Mouse (Mus musculus): Measurements from ENCODE around the gene Nmi.
"Not testable (repeated sequence)": the region's sequence is repeated elsewhere in the genome, so short reads cannot be mapped to it uniquely, and the experiment has no call there.

Gene Nmi

GRCm38 (mm10) chr2:51973410-51973968 lies at the start of gene Nmi:
Gene Nmi (minus strand): TSS chr2:51973494.
- DNase-seq (ENCODE audit: extremely low read depth, low read depth), result peak; percentile 19

GRCm38 (mm10) chr2:52016361-52016760 lies 43.1 kb upstream of the Nmi start:
- no peak for DNase-seq (ENCODE audit: extremely low read depth, low read depth)

DNA sequence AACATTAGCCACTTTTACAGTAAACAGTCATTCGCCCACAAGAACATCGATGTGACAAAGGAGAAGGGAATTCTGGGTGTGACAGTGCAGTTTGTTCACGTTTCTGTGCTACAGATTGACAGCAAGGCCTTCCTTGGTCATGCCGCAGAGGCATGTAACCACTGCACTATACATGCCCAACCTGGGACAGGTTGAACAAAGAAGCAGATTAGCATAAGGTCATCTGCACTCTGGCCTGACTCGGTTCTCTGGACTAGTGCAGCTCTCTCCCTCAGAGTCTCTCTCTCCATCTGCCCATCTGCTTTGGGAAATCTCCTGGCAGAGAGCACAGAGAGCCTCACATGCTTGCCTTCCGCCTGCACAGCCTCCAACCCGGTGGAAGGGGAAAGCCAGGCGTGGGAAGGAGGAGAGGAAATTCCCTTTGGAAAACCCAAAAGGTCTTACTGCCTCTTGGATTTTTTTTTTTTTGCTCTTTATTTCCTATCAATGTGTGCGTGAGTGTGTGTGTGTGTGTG lies 40.1 kb upstream of the Nmi start:
- no peak for DNase-seq (ENCODE audit: extremely low read depth, low read depth)

- DNase-seq (ENCODE audit: extremely low read depth, low read depth), result not testable (repeated sequence)
Observed at GRCm38 (mm10) chr2:52011820-52012219, 38.5 kb upstream of the Nmi start.

- no peak for DNase-seq (ENCODE audit: extremely low read depth, low read depth)
Observed at GRCm38 (mm10) chr2:52006380-52006779, 33.1 kb upstream of the Nmi start.

- DNase-seq (ENCODE audit: extremely low read depth, low read depth), result not testable (repeated sequence)
Observed at GRCm38 (mm10) chr2:52002299-52002698, 29.0 kb upstream of the Nmi start.

GRCm38 (mm10) chr2:52001521-52001920 lies 28.2 kb upstream of the Nmi start:
- no peak for DNase-seq (ENCODE audit: extremely low read depth, low read depth)

DNA sequence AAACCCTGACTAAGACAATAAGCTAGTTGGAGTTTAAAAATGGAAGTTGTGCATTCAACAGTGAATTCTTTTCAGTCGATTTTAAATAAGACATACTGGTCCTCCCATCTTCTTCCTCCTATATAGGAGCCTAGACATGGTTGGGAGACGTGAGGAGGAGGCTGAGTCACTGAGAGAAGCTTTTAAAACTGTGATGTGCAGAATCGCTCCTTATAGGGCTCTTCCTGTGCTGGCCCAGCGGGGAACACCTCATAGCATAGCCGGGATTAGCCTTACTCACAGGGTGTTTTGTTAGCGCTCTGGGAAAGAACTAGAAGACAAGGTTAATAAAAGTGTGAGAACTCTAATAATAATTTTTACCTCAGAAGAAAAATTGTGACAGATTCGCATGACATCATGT lies 26.7 kb upstream of the Nmi start:
- no peak for DNase-seq (ENCODE audit: extremely low read depth, low read depth)

DNA sequence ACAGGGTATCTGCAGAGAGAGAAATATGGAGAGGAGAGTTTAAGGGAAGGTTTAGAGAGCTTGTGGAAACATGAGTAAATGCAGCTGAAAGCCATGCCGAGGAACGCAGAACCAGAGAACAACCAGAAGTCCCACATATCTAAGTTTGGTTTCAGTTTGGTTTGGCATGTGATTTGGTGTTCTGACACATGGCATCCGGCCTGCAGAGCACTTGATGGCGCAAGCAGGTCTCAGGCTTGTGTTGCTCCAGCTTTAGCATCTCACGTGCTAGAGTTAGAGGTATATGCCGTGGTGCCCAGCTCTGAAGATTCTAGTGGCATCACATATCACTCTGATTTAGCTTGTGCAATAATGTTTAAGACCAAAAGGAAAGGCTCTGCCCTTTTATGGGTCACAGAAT lies 18.2 kb upstream of the Nmi start:
- DNase-seq (ENCODE audit: extremely low read depth, low read depth), result no peak

DNA sequence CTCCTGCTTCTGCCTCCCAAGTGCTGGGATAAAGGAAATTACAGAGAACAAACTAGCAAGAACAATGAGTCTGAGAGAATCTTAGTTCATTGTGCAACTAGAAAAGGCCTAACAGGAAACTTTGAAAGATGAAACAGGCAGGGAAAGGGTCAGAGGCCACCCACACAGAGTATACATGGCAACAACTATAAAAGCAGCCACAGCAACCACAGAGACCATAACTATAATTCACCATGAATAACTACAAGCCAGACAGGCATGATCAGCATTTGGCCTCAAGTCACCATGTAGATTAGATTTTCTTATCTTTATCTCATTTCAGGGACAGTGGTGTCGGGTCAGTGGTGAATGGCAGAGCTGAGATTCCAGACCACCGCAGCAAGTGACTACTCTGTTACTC lies 16.3 kb upstream of the Nmi start:
- no peak for DNase-seq (ENCODE audit: extremely low read depth, low read depth)

DNA sequence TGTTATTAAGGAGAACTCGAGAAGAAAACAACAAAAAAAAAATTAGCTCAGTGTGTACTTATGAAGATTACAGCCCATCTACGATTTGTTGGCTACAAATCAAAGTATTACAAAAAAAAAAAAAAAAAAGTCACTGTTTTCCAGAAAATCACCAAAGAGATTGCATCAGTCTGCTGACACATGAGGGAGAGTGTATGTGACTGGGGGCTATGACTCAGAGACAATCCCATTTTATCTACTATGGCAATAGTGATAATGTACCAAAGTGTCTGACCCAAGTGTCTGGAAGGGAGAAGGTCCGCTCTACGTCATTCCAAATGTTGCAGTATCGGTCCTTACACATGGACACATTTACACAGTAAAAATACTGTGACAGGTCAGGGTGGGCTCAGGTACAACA lies 13.4 kb upstream of the Nmi start:
- DNase-seq (ENCODE audit: extremely low read depth, low read depth), result no peak

GRCm38 (mm10) chr2:51986157-51986556 lies 12.9 kb upstream of the Nmi start:
- no peak for DNase-seq (ENCODE audit: extremely low read depth, low read depth)

DNA sequence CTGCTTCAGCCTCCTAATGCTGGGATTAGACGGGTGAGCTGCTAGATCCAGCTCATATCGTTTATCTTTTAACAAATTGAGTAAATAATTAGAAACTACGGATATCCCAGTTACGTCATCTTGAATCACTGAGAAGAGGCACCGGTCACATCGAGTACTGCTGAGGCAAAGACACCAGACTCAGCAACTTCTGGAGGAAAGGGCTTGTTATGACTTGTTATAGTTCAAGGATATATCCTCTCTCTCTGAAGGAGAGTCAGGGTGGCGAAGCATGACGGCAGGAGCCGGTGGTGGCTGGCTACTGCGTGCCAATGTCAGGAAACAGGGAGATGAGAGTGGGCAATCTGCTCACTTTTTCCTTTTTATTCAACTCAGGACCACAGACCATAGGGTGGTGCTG lies 11.9 kb upstream of the Nmi start:
- no peak for DNase-seq (ENCODE audit: extremely low read depth, low read depth)

GRCm38 (mm10) chr2:51982288-51982687 lies 9.0 kb upstream of the Nmi start:
- DNase-seq (ENCODE audit: extremely low read depth, low read depth), result no peak

DNA sequence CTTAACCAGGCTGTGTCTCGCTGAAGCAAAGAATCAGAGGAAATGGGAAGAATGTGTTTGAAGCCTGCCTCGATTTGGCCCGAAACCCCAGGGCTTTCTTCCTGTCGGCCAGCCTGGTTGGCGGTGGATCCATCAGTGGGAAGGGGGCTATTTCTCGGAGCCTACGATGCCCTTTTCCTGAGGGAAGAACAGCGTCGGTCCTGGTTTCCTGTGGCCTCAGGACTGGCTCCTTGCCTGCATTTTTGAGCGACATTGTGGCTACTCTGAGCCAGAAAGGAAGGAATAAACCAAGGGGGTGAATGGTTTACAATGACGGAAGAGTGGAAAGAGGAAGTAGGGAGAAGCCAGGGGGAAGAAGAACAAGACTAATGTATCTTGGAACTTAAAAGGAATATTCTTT lies 8.3 kb upstream of the Nmi start:
- peak; percentile 9 for DNase-seq (ENCODE audit: extremely low read depth, low read depth)

DNA sequence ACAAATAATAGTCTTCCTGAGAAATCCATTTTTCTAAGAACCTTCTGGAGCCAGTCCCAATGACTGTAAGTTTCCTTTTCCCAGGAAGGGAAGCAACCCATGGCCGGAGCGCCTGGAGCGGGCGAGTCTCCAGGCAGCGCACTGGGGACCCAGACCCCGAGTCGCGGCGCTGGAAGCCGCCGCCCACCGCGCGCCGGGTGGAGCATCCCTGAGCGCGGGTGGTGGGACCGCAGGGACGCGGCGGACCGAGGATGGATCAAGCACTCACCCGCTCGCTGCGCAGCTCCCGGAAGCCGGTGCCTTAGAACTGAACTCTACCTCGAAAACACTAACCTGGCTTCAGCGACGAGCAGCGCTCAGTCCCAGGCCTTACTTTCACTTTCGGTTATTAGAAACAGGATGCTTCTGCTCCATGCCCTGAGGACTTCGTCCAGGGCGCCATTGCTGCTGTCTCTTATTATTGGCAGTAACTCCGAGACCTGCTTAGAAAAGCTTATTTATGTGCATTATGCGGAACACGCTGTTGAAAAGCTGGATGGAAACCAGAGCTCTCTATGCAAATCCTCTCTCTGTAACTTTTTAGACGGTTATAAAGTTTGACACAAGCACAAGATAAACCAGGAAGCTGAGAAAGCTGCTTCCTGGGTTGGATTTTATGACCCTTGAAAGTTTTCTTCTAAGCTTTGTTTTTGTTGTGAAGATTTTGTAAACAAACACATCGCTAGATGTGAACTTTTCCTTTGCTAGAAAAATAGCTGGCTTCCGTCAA lies 469 bp downstream of the Nmi start:
- peak; percentile 33 for DNase-seq (ENCODE audit: extremely low read depth, low read depth)

DNA sequence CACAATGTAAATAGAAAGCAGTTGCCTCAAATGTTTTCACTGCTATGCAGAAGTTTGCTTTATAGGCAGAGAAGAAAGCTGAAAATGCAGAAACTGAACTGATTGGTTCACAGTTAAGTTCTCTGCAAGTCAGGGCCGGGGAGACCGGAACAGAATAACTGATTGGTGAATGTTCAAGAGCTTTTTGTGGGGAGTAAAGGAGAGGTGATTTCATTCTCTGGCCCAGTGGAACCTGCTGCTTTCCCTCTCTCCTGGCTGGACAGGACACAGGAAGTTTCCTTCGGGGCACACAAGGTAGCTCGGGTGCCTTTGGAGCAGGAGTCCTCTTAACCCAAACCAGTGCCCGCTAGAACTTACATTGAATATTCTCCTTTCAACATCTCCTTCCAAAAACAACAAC lies 1.2 kb downstream of the Nmi start:
- DNase-seq (ENCODE audit: extremely low read depth, low read depth), result peak; percentile 81

DNA sequence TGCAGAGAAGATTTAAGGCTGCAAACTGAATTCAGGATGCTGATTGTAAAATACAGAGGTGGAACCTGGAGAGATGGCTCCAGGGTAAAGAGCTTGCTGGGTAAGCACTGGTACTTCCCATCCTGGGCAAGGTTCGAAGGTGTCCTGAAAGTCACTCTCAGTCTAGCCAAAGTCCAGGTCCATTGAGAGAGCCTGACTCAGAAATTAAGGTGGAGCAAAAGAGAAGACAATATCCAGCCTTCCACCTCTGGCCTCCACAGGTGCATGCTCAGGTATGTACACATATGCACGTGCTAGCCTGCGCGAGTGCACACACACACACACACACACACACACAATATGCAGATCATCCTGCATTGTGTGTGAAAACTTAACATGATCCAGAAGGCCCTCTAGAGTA lies 2.4 kb downstream of the Nmi start:
- no peak for DNase-seq (ENCODE audit: extremely low read depth, low read depth)

DNA sequence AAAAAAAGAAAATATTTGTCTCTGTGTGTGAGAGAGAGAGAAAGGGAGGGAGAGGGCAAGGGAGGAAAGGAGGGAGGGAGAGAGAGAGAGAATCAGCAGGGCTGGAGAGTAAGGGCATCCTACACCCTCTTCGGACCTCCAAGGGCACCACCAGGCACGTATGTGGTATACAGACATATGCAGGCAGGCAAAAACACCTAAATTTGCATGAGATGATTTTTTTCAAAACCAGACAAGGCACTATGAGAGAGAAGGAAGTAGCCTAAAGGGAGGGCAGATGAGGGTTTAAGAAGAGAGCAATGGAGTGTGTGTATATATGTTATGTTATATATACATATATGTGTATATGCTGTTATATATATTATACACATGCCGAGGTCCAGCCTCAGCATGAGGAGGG lies 6.0 kb downstream of the Nmi start:
- DNase-seq (ENCODE audit: extremely low read depth, low read depth), result no peak

DNA sequence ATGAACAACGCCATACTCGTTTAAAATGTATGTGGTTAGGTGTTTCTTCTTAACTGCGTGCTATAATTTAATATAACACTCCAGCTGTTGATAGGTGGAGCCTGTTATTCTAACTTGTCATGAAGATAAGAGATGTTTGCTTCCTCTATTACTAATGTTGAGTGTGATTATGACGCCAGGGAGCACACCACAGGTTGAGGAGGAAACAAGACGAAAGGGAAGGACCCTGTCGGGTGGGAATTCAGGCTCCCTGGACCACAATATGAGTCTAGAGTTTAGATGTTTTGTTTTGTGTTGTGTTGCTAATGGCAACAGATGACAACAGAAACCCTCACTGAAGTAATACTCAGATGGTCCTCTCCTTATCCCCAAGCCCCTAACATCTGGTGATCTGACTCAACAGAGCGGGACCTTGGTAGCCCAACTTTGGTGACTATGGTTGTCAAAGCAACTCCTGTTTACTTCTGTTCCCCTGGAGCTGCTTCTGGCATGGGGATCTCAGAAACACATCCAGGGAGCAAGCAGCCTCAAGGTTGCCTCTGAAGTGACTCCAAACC lies 19.6 kb downstream of the Nmi start:
- DNase-seq (ENCODE audit: extremely low read depth, low read depth), result no peak

- DNase-seq (ENCODE audit: extremely low read depth, low read depth), result no peak
Observed at GRCm38 (mm10) chr2:51950876-51951275, 22.4 kb downstream of the Nmi start.

DNA sequence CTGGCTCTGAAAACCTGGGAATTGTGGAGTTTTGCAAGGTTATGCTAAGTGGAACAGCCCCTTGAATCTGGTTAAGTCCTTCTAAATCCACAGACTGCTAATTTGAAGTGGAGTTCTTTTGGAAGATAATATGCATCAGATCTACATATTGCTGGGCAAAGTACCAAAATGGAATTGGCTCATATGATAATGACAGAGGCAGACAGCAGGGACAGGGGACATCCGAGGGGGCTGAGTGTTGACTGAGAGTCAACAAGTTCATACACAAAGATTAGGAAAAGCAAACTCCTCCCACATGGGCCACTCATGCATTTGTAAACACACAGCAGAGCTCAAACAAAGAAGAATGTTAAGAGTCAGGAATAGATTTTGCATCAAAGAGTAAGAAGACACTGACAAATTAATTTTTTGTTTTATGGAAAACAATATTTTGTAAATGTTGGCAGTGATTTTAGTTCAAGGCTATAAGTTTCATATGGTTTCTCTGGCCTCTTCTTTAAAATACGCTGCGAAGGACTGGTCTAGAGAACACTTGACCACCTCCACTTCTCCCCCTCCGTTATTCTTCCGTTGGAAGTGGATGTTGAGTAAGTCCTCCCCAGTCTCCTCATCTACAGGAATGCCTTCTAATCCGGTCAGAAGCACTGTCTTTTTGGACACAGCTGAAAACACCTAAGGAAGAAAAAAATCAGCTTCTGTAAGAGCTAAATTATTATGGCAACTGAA lies 25.0 kb downstream of the Nmi start:
- no peak for DNase-seq (ENCODE audit: extremely low read depth, low read depth)
